Mouse (Mus musculus) cerebellum, postnatal 36 days (tissue): Measurements from ENCODE around the gene Theg.

ENCODE experiments used
- DNase-seq, 2 experiments: peaks; one replicate each; pipeline ENCODE4 v3.0.0; 2021 to 2022; ENCODE audit warnings: mixed read lengths in 2 of 2

The Theg gene

GRCm38 (mm10) chr10:79554330-79555237 lies 32.5 kb downstream of the Theg start, which contains the start of gene Mier2:
Mier2 (minus strand) TSS chr10:79555199.
- peak; percentile 83 to 89 for DNase-seq

GRCm38 (mm10) chr10:79553691-79554090 lies 33.4 kb downstream of the Theg start:
- no peak for DNase-seq

GRCm38 (mm10) chr10:79553176-79553575 lies 34.0 kb downstream of the Theg start:
- no peak for DNase-seq

- no peak for DNase-seq
These were observed 34.6 kb downstream of the Theg start for GRCm38 (mm10) chr10:79552531-79552930.

GRCm38 (mm10) chr10:79550366-79550765 lies 36.8 kb downstream of the Theg start:
- no peak for DNase-seq

- no peak for DNase-seq
These were observed 38.0 kb downstream of the Theg start for GRCm38 (mm10) chr10:79548971-79549723.

GRCm38 (mm10) chr10:79548546-79548945 lies 38.6 kb downstream of the Theg start:
- no peak for DNase-seq

GRCm38 (mm10) chr10:79547148-79547675 lies 39.9 kb downstream of the Theg start:
- DNase-seq, result no peak

- no peak for DNase-seq
These were observed 40.6 kb downstream of the Theg start for GRCm38 (mm10) chr10:79546483-79546882.

GRCm38 (mm10) chr10:79545891-79546290 lies 41.2 kb downstream of the Theg start:
- DNase-seq, result no peak

- no peak for DNase-seq
These were observed 42.5 kb downstream of the Theg start for GRCm38 (mm10) chr10:79544631-79545030.

GRCm38 (mm10) chr10:79543884-79544597 lies 43.1 kb downstream of the Theg start:
- no peak for DNase-seq

- DNase-seq, result no peak
These were observed 45.0 kb downstream of the Theg start for GRCm38 (mm10) chr10:79542171-79542570.

GRCm38 (mm10) chr10:79541522-79541921 lies 45.6 kb downstream of the Theg start:
- DNase-seq, result no peak

GRCm38 (mm10) chr10:79540746-79541145 lies 46.4 kb downstream of the Theg start:
- peak in 1 of 2 experiments; percentile 47 for DNase-seq

GRCm38 (mm10) chr10:79539701-79540495 lies 47.2 kb downstream of the Theg start:
- no peak for DNase-seq

- DNase-seq, result no peak
These were observed 48.3 kb downstream of the Theg start for GRCm38 (mm10) chr10:79538873-79539272.

GRCm38 (mm10) chr10:79538323-79538722 lies 48.8 kb downstream of the Theg start:
- DNase-seq, result no peak

- DNase-seq, result no peak
These were observed 49.4 kb downstream of the Theg start for GRCm38 (mm10) chr10:79537781-79538180.

GRCm38 (mm10) chr10:79537271-79537670 lies 49.9 kb downstream of the Theg start:
- DNase-seq, result no peak

GRCm38 (mm10) chr10:79536461-79537080 lies 50.6 kb downstream of the Theg start:
- no peak for DNase-seq
